Mouse (Mus musculus) 3134 (cell line): ENCODE measurements around the gene Lamb3.
"Not testable (repeated sequence)": the region's sequence is repeated elsewhere in the genome, so short reads cannot be mapped to it uniquely, and the experiment has no call there.

Experiments
- DNase-seq: peaks from one replicate; pipeline ENCODE4 v3.0.0-alpha.2; 2011; ENCODE audit warnings: low spot score; ENCODE audit not compliant: insufficient read length; ENCODE audit errors: extremely low read depth

Gene Lamb3

GRCm38 (mm10) chr1:193242863-193243262 lies 35.4 kb downstream of the Lamb3 start:
- no peak for DNase-seq

GRCm38 (mm10) chr1:193243571-193244193 lies 36.2 kb downstream of the Lamb3 start:
- DNase-seq: no peak

GRCm38 (mm10) chr1:193244235-193244634 lies 36.7 kb downstream of the Lamb3 start:
- DNase-seq: no peak

GRCm38 (mm10) chr1:193250026-193250425 lies 42.5 kb downstream of the Lamb3 start:
- DNase-seq: no peak

- no peak for DNase-seq
These were observed 43.9 kb downstream of the Lamb3 start for GRCm38 (mm10) chr1:193251386-193251785.

- DNase-seq: no peak
These were observed 45.1 kb downstream of the Lamb3 start for GRCm38 (mm10) chr1:193252616-193253015.

- DNase-seq: not testable (repeated sequence)
These were observed 46.4 kb downstream of the Lamb3 start for GRCm38 (mm10) chr1:193253895-193254294.

- no peak for DNase-seq
These were observed 47.5 kb downstream of the Lamb3 start for GRCm38 (mm10) chr1:193255032-193255431.

- DNase-seq: no peak
These were observed 48.2 kb downstream of the Lamb3 start for GRCm38 (mm10) chr1:193255488-193256288.

GRCm38 (mm10) chr1:193256289-193256577 lies 48.7 kb downstream of the Lamb3 start:
- DNase-seq: no peak

- DNase-seq: no peak
These were observed 49.2 kb downstream of the Lamb3 start for GRCm38 (mm10) chr1:193256621-193257098.

- DNase-seq: no peak
These were observed 52.1 kb downstream of the Lamb3 start for GRCm38 (mm10) chr1:193259559-193259958.

GRCm38 (mm10) chr1:193261897-193262548 lies 54.5 kb downstream of the Lamb3 start:
- no peak for DNase-seq

- DNase-seq: no peak
These were observed 55.8 kb downstream of the Lamb3 start for GRCm38 (mm10) chr1:193263026-193263907.

- DNase-seq: no peak
These were observed 56.6 kb downstream of the Lamb3 start, which contains the start of gene Hsd11b1 for GRCm38 (mm10) chr1:193263955-193264598. Hsd11b1 (minus strand) TSS chr1:193264075.

GRCm38 (mm10) chr1:193265734-193266133 lies 58.2 kb downstream of the Lamb3 start:
- no peak for DNase-seq

GRCm38 (mm10) chr1:193270965-193271763 lies 63.7 kb downstream of the Lamb3 start:
- no peak for DNase-seq

GRCm38 (mm10) chr1:193272137-193272915 lies 64.8 kb downstream of the Lamb3 start:
- DNase-seq: peak; percentile 75
